Mouse (Mus musculus): Measurements from ENCODE around the gene Gpr156.
"Not testable (repeated sequence)": the region's sequence is repeated elsewhere in the genome, so short reads cannot be mapped to it uniquely, and the experiment has no call there.

The Gpr156 gene

GRCm38 (mm10) chr16:37962696-37963095 lies 46.4 kb downstream of the Gpr156 start:
- not testable (repeated sequence) for DNase-seq

DNA sequence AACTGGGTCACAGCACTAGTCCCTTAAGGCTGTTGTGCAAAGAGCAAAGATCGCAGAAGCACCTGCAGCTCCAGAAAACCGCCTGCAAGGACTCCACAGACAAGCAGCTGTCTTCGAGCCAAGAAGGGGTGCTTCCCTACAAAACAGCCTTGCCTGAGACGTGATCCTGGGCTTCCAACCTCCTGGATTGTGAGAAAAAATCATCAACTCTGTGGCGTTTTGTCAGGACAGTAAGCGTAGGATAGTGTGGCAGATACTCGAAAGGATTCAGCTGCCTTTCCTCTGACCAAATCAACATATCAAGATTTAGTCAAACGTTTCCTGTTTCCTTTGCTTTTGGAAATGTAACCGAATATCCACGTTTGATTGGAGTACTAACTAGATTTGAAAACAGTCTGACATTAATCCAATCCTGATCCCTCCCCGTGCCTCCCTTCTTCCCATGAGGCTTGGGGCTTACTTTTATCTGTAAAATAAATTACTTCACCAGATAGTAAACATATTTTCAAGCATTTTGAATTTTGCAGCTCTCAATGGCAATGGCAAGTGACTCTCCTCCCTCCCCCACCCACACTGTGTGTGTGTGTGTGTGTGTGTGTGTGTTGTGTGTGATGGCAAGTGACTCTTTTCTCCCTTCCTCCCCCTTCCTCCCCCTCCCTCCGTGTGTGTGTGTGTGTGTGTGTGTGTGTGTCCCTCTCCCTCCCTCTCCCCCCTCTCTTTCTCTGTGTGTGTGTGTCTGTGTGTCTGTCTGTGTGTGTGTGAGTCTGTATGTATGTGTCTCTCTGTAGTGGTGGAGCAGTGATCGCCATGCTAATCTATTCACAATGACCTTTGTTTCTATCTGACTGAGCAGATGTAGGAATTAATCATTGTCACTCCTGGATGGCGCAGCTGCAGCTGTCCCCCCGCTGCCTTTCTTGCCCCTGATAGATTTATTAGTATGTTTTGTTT lies 47.3 kb downstream of the Gpr156 start:
- DNase-seq: no peak

DNA sequence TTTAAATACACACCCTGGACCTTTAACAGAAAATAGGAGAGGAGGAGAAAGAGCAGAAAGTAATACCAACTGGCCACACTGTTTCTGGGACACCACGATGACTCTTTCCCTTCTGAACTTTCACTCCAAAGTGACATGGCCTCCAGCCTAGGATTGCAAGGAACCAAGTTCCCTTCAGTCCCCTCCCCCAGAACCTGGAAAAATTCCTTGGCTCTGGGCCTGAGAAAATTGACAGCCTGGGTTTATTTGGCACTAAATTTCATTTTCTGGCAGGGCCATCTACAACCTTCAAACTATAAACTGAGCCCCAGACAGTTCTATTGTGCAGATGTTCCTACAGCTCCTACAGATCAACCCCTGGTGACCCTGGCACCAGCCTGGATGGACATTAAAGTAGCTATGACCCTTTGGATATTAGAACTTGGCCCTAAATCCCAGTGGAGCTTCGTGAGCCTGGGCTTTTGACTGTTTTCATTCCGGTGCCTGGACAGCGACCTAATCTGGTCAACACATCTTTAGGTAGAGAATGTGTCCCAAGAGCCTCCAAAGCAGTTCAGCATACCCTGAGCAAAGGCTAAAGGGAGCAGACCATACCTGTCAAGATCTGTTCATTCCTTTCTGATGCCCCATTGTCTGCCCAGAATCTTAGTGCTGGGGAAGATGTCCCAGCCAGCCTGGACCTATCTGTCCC lies 48.2 kb downstream of the Gpr156 start:
- DNase-seq: no peak

DNA sequence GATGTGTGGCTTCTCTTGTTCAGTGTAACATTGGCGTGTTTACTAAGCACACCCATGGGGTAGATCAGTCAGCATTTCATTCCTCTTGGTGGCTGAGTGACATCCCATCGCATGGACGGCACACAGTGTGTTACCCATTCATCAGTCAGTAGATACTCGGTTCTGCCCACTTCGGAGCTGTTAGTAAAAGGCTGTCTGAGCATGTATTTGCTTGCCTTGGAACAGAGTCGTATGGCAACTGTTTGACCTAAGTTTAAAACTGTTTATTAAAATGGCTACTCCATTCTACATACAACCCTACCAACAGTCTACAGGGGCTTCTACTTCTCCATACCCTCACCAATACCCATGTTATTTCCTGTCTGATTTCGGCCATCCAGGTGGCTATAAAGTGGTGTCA lies 50.6 kb downstream of the Gpr156 start:
- DNase-seq: no peak

DNA sequence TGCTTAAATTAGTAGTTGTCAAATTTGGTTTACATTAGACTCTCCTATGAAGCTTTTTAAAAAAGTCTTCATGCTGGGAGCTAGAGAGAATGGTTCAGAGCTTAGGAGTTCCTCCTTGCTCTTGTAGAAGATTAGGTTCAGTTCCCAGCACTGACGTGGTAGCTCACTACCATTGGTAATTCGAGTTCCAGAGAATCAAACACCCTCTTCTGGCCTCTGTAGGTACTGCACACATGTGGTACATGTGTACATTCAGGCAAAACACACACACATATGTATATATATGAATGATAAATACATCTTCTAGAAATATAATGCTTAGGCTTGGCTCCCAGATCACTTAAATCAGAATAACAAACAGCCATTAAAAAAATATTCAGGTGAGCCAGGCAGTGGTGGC lies 51.1 kb downstream of the Gpr156 start:
- no peak for DNase-seq

- DNase-seq: no peak
Measured at GRCm38 (mm10) chr16:37971522-37971921, 55.2 kb downstream of the Gpr156 start.

- no peak for DNase-seq
Measured at GRCm38 (mm10) chr16:37972357-37972756, 56.1 kb downstream of the Gpr156 start.

- not testable (repeated sequence) for DNase-seq
Measured at GRCm38 (mm10) chr16:37973239-37973638, 56.9 kb downstream of the Gpr156 start.

GRCm38 (mm10) chr16:37973855-37974519 lies 57.7 kb downstream of the Gpr156 start:
- DNase-seq: no peak

GRCm38 (mm10) chr16:37974520-37975340 lies 58.4 kb downstream of the Gpr156 start:
- no peak for DNase-seq

- no peak for DNase-seq
Measured at GRCm38 (mm10) chr16:37981907-37982306, 65.6 kb downstream of the Gpr156 start.

GRCm38 (mm10) chr16:37988211-37988865 lies 72.0 kb downstream of the Gpr156 start:
- DNase-seq: no peak

- no peak for DNase-seq
Measured at GRCm38 (mm10) chr16:37989796-37990195, 73.5 kb downstream of the Gpr156 start.

DNA sequence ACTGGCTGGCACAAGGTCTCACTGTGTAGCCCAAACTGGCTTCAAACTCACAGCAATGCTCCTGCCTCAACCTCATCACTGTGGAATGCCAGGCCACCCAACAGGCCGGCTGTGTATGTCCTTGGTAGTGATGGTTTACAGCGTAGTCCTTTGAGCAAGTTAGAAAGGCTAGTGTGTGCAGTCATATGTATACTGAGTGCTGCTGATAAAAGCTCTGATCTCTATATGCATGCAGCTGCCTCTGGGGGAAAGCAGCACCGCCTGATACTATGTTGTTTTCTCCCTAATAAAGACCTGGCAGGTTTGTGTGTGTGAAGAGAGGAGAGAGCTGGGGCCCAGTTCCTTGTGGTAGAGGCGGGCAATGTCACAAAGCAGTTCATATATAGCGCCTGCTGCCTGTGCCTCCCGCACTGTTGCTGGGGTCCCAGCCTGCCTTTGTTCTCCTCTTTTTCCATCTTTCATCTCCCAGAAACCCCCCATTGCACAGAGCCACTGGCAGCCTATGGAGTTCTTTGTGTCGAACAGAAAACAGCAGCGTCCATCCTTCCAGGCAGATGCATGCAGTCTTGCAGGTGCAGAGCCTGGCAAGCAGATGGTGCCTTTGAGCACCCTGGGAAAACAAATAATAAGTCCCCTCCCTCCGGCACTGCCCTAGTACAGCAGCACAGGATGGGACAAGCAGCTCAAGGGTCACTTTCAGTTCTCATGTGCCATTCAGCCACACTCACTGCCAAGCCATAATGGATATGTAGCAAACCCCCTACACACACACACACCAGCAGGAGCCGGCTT lies 74.5 kb downstream of the Gpr156 start:
- no peak for DNase-seq

DNA sequence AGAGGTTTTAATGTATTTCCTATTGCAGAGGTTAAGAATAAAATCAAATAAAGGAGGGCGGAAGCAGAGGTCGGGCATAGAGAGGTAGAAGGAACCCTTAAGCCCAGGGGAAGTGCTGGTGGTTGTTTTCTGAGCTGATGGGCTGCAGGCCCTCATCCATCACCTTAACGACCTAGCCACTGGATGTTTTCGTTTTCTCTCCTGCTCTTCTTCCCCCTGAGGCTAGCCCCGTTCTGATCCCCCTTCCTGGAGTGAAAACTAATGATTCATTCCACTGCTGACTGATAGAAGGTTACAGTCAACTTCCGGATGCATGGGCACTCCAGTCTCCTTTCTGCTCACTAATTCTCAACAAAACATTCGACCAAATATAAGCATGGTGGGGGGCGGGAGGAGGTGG lies 76.5 kb downstream of the Gpr156 start:
- DNase-seq: no peak

- peak; percentile 54 to 56 for DNase-seq
Measured at GRCm38 (mm10) chr16:37994647-37995046, 78.4 kb downstream of the Gpr156 start.

DNA sequence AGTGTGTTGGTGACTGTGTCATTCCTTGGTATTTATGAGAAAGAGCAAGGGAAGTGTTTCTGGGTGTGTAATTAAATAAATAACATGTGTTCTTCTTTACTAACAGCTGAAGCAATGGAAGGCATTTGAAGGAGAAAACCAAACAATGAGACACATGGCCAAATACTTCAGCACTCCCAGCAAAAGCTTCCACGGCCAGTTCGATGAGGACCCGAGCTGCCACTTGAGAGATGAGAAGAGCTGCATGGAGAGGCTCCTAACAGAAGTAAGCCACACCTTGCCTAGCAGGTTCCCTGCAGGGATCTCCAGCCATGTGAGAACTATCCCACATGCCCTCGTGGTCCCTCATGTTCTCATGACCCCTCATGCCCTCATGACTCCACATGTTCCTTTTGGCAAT lies 81.5 kb downstream of the Gpr156 start:
- DNase-seq: no peak

GRCm38 (mm10) chr16:37999762-38000161 lies 83.5 kb downstream of the Gpr156 start:
- DNase-seq: no peak

DNA sequence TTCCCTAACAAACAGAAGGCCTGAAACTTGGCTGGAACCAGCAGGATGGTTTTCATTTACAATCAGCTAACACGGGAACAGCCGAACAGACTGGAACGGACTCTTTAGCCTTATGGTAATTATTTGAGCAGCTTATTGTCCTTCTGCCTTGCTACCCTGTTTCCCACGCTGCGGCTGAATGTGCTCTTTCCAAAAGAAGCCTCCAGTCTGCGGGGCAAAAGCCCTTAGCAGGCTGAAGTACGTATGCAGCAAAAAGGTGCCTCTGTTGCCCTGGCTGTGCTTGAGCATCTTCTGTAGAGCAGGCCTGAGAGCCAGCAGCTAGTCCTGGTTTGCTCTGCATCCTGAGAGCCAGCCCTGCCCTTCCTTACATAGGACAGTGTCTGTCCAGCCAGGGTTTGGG lies 83.9 kb downstream of the Gpr156 start:
- DNase-seq: no peak

- DNase-seq: no peak
Measured at GRCm38 (mm10) chr16:38001766-38002165, 85.5 kb downstream of the Gpr156 start.

DNA sequence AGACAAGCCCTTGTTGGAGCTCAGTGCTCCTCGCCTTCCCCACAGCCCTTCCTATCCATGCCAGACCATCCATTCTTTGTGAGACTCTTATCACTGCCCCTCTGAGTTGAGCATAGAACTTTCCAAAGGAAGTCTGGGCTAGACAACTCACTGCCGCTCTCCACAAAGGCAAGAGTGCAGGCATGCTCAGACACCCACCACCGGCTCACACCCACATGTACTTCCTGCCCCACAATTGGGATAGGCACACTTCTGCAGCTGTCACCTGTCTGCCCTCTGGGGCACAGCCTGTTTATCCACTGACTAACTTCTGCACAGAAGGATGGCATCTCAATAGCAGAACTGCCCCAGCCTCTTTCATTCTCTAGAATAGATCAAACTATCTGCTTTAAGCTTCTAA lies 86.2 kb downstream of the Gpr156 start:
- DNase-seq: no peak
